ENCODE assay signal across 8 mouse cellular contexts in genomic region chr15:100870001-100870774, GRCm38 (mm10). TPM values are rescaled to one million over a fixed set of nuclear protein-coding genes. Genes with fewer than 3 reads are reported as not detected.
A peak's percentile ranks its signal among the peaks of the same experiment; 100 is the strongest.
DNase-seq lines count a peak whose midpoint lies in the region; ATAC-seq lines count a peak whose summit lies in the region.

No protein-coding gene starts in this region.

- WGBS in intestine, embryonic 16.5 days, result 4% methylated on average over 41 of the region's 66 CpGs
- WGBS in limb, embryonic 12.5 days, result 3% methylated on average over 48 of the region's 66 CpGs
- 4% methylated on average over 29 of the region's 66 CpGs for WGBS in midbrain, embryonic 16.5 days
- 3% methylated on average over 49 of the region's 66 CpGs for WGBS in stomach, embryonic 16.5 days

- no peaks in the 10 kb centered on the region for H3K36me3 ChIP-seq in intestine, embryonic 16.5 days (ENCODE audit: control insufficient read depth, insufficient read depth, low read length)
- no peaks in the 10 kb centered on the region for H3K36me3 ChIP-seq in limb, embryonic 12.5 days
- H3K36me3 ChIP-seq in midbrain, embryonic 16.5 days (ENCODE audit: control insufficient read depth, insufficient read depth, low read length), result no peaks in the 10 kb centered on the region
- H3K36me3 ChIP-seq in stomach, embryonic 16.5 days (ENCODE audit: control insufficient read depth, insufficient read depth, low read length), result no peaks in the 10 kb centered on the region

- H3K4me1 ChIP-seq in intestine, embryonic 16.5 days (ENCODE audit: control insufficient read depth, insufficient read depth, low read length), result peaks cover 11% of the 10 kb centered on the region
- H3K4me1 ChIP-seq in limb, embryonic 12.5 days (replicated peaks), result peaks cover 11% of the 10 kb centered on the region
- peaks cover 28% of the 10 kb centered on the region for H3K4me1 ChIP-seq in midbrain, embryonic 16.5 days (ENCODE audit: control insufficient read depth, insufficient read depth, low read length)
- peaks cover 11% of the 10 kb centered on the region for H3K4me1 ChIP-seq in stomach, embryonic 16.5 days (ENCODE audit: control insufficient read depth, insufficient read depth, low read length)

- peak overlapping the region; percentile 67 for H3K4me3 ChIP-seq in intestine, embryonic 16.5 days (ENCODE audit: low read length)
- H3K4me3 ChIP-seq in limb, embryonic 12.5 days (replicated peaks), result peak overlapping the region; percentile 82
- peak overlapping the region; percentile 91 for H3K4me3 ChIP-seq in midbrain, embryonic 16.5 days (ENCODE audit: low read depth, low read length)
- H3K4me3 ChIP-seq in stomach, embryonic 16.5 days (replicated peaks; ENCODE audit: low read length), result peak overlapping the region; percentile 64

- peak; percentile 82 for ATAC-seq in intestine, embryonic 16.5 days
- 0 out of 2 replicates have a peak, but pooled peaks have one; percentile 31 for ATAC-seq in limb, embryonic 12.5 days (ENCODE audit: insufficient number of reproducible peaks, insufficient read depth, low FRiP score, low TSS enrichment, low read depth)
- ATAC-seq in midbrain, embryonic 16.5 days, result peak; percentile 67
- ATAC-seq in stomach, embryonic 16.5 days (ENCODE audit: insufficient read depth, low FRiP score), result peak; percentile 50; the same call in 1 of the 2 replicates

- peak; percentile 73 for DNase-seq in gastrocnemius, postnatal 10 days
- no peak for DNase-seq in gastrocnemius, adult 18-20 months (ENCODE audit: low spot score)
- peak; percentile 92 to 94 for DNase-seq in cerebellum, postnatal 25 days
- peak; percentile 61 to 68 for DNase-seq in frontal cortex, postnatal 25 days (ENCODE audit: low spot score in 2 of 2)

- peak overlapping the region; percentile 40; the same call in 1 of the 2 replicates for H3K9ac ChIP-seq in intestine, embryonic 16.5 days (ENCODE audit: low read depth, low read length)
- peak overlapping the region; percentile 42 for H3K9ac ChIP-seq in limb, embryonic 12.5 days (replicated peaks)
- H3K9ac ChIP-seq in midbrain, embryonic 16.5 days (ENCODE audit: low read depth, low read length), result peak overlapping the region; percentile 73
- peak overlapping the region; percentile 56 for H3K9ac ChIP-seq in stomach, embryonic 16.5 days (ENCODE audit: low read length)

- H3K4me2 ChIP-seq in intestine, embryonic 16.5 days (ENCODE audit: low read depth, low read length), result peak overlapping the region; percentile 95
- peak overlapping the region; percentile 66 for H3K4me2 ChIP-seq in limb, embryonic 12.5 days
- H3K4me2 ChIP-seq in midbrain, embryonic 16.5 days (ENCODE audit: low read length), result peak overlapping the region; percentile 71
- peak overlapping the region; percentile 92 for H3K4me2 ChIP-seq in stomach, embryonic 16.5 days (ENCODE audit: low read depth, low read length)

- H3K27me3 ChIP-seq in intestine, embryonic 16.5 days (replicated peaks; ENCODE audit: control insufficient read depth, insufficient read depth, low read length), result peaks cover 46% of the 10 kb centered on the region
- H3K27me3 ChIP-seq in limb, embryonic 12.5 days, result peaks cover 48% of the 10 kb centered on the region
- H3K27me3 ChIP-seq in midbrain, embryonic 16.5 days (ENCODE audit: control insufficient read depth, insufficient read depth, low read depth, low read length), result peaks cover 6% of the 10 kb centered on the region; the same call in 1 of the 2 replicates
- H3K27me3 ChIP-seq in stomach, embryonic 16.5 days (ENCODE audit: control insufficient read depth, insufficient read depth, low read length), result peaks cover 34% of the 10 kb centered on the region

- no peak overlapping the region for H3K27ac ChIP-seq in intestine, embryonic 16.5 days (ENCODE audit: low read length)
- H3K27ac ChIP-seq in limb, embryonic 12.5 days, result no peak overlapping the region
- H3K27ac ChIP-seq in midbrain, embryonic 16.5 days (ENCODE audit: low read length), result peak overlapping the region; percentile 88
- no peak overlapping the region for H3K27ac ChIP-seq in stomach, embryonic 16.5 days (ENCODE audit: low read length)

- 0 out of 2 replicates have a peak, but pooled peaks cover 4% of the 10 kb centered on the region for H3K9me3 ChIP-seq in intestine, embryonic 16.5 days (ENCODE audit: control insufficient read depth, low read length)
- H3K9me3 ChIP-seq in limb, embryonic 12.5 days, result peaks cover 12% of the 10 kb centered on the region; the same call in 1 of the 2 replicates
- no peaks in the 10 kb centered on the region; the same call in 1 of the 2 replicates for H3K9me3 ChIP-seq in midbrain, embryonic 16.5 days (replicated peaks; ENCODE audit: control insufficient read depth, low read length, poor library complexity, severe bottlenecking)
- no peaks in the 10 kb centered on the region for H3K9me3 ChIP-seq in stomach, embryonic 16.5 days (replicated peaks; ENCODE audit: control insufficient read depth, low read length)

RNA-seq across cellular contexts. Expression of gene Scn8a, which starts 0.5 kb away (rescaled TPM):
- under 1 TPM; 0.72 to 0.92 TPM for total RNA-seq in gastrocnemius, postnatal 10 days (2021)
- total RNA-seq in gastrocnemius, adult 18-20 months (2021), result under 1 TPM; 0.07 to 0.37 TPM
- 0.95 and 1.1 TPM in 2 replicates for polyA plus RNA-seq in intestine, embryonic 16.5 days (2015; fragmentation: Nextera tagmentation; extraction: Ambion mirVana)
- 7.7 and 9.1 TPM in 2 replicates for polyA plus RNA-seq in limb, embryonic 12.5 days (2016; fragmentation: Nextera tagmentation; extraction: Ambion mirVana)
- polyA plus RNA-seq in midbrain, embryonic 16.5 days (2015; fragmentation: Nextera tagmentation; extraction: Ambion mirVana), result 18.1 and 24.4 TPM in 2 replicates
- 0.77 and 0.97 TPM in 2 replicates for polyA plus RNA-seq in stomach, embryonic 16.5 days (2015; fragmentation: Nextera tagmentation; extraction: Ambion mirVana)

Comparison
In these comparisons a context has a peak if more than half of its experiments do, and no peak if none do; other contexts are left out.
1. ATAC-seq: peak in every context shown above with its lines; median percentile 82 in intestine, embryonic 16.5 days; 67 in midbrain, embryonic 16.5 days; 50 in stomach, embryonic 16.5 days; 31 in limb, embryonic 12.5 days.